Mouse (Mus musculus): ENCODE results near the gene Sbno1. TPM values are rescaled to one million over a fixed set of nuclear protein-coding genes. Genes with fewer than 3 reads are reported as not detected.
"Not testable (repeated sequence)": the region's sequence is repeated elsewhere in the genome, so short reads cannot be mapped to it uniquely, and the experiment has no call there.

Sbno1 gene
- polyA plus RNA-seq, 1 experiment, result 30.6 TPM

- no peak for DNase-seq (ENCODE audit: low spot score)
Measured at GRCm38 (mm10) chr5:124366721-124367120, 59.1 kb downstream of the Sbno1 start.

GRCm38 (mm10) chr5:124365754-124366153 is 60.0 kb downstream of the Sbno1 start:
- no peak for DNase-seq (ENCODE audit: low spot score)

- no peak for DNase-seq (ENCODE audit: low spot score)
Measured at GRCm38 (mm10) chr5:124364173-124364918, 61.5 kb downstream of the Sbno1 start.

GRCm38 (mm10) chr5:124362982-124363381 is 62.8 kb downstream of the Sbno1 start, which contains the start of gene Cdk2ap1:
Gene Cdk2ap1, minus strand, starts transcription at chr5:124363082.
- DNase-seq (ENCODE audit: low spot score), result not testable (repeated sequence)

- DNase-seq (ENCODE audit: low spot score), result no peak
Measured at GRCm38 (mm10) chr5:124359641-124360040, 66.2 kb downstream of the Sbno1 start.

- DNase-seq (ENCODE audit: low spot score), result no peak
Measured at GRCm38 (mm10) chr5:124356695-124357094, 69.1 kb downstream of the Sbno1 start.

- no peak for DNase-seq (ENCODE audit: low spot score)
Measured at GRCm38 (mm10) chr5:124355425-124355959, 70.3 kb downstream of the Sbno1 start.

- DNase-seq (ENCODE audit: low spot score), result peak; percentile 38
Measured at GRCm38 (mm10) chr5:124354574-124355424, 71.0 kb downstream of the Sbno1 start.

GRCm38 (mm10) chr5:124353726-124354547 is 71.9 kb downstream of the Sbno1 start:
- DNase-seq (ENCODE audit: low spot score), result peak; percentile 49

- peak; percentile 48 for DNase-seq (ENCODE audit: low spot score)
Measured at GRCm38 (mm10) chr5:124353011-124353725, 72.6 kb downstream of the Sbno1 start.

GRCm38 (mm10) chr5:124352141-124352920 is 73.5 kb downstream of the Sbno1 start:
- DNase-seq (ENCODE audit: low spot score), result peak; percentile 51

- no peak for DNase-seq (ENCODE audit: low spot score)
Measured at GRCm38 (mm10) chr5:124351604-124352003, 74.2 kb downstream of the Sbno1 start.

- DNase-seq (ENCODE audit: low spot score), result peak; percentile 40
Measured at GRCm38 (mm10) chr5:124351111-124351560, 74.7 kb downstream of the Sbno1 start.

- no peak for DNase-seq (ENCODE audit: low spot score)
Measured at GRCm38 (mm10) chr5:124350350-124350749, 75.5 kb downstream of the Sbno1 start.

- DNase-seq (ENCODE audit: low spot score), result no peak
Measured at GRCm38 (mm10) chr5:124349196-124349595, 76.6 kb downstream of the Sbno1 start.

- no peak for DNase-seq (ENCODE audit: low spot score)
Measured at GRCm38 (mm10) chr5:124342897-124343296, 82.9 kb downstream of the Sbno1 start.

- DNase-seq (ENCODE audit: low spot score), result not testable (repeated sequence)
Measured at GRCm38 (mm10) chr5:124341753-124342339, 84.0 kb downstream of the Sbno1 start.

- DNase-seq (ENCODE audit: low spot score), result no peak
Measured at GRCm38 (mm10) chr5:124338791-124339190, 87.0 kb downstream of the Sbno1 start.

- DNase-seq (ENCODE audit: low spot score), result no peak
Measured at GRCm38 (mm10) chr5:124337909-124338308, 87.9 kb downstream of the Sbno1 start.

GRCm38 (mm10) chr5:124337103-124337502 is 88.7 kb downstream of the Sbno1 start:
- no peak for DNase-seq (ENCODE audit: low spot score)

All from urinary bladder, adult 2 months (tissue).